ENCODE assay signal across 8 mouse cellular contexts in the genomic region with DNA sequence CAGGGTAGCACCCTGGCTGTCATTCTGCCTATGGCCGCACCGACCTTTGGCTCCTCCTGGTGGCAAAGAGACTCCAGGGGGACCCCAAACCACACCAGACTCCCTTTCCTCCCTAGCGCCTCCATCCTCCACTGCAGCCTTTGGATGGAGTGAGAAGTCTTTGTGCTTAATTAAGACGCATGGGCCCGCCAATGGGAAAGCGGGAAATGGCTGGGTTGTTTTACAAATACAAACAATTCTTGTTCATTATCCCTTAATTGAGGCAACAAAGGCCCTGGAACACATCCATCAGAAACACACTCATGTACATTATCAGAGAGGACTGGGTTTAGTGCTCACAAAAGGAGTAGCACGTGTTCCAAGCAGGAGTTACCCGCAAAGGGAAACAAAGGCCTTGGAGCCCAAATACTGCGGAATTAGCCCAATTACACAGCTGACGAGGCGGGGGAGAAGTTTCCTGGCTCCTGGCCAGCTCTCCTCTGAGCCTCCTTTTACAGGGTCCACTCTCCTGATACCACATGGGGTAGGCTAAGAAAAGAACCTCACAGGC.
DNase-seq lines count a peak whose midpoint lies in the region; ATAC-seq and TF ChIP-seq lines count a peak whose summit lies in the region.

No protein-coding gene starts in this region.

- H3K9ac ChIP-seq in lung, embryonic 14.5 days, result no peak overlapping the region
- H3K9ac ChIP-seq in forebrain, embryonic 11.5 days (ENCODE audit: low read length), result no peak overlapping the region
- no peak overlapping the region for H3K9ac ChIP-seq in hindbrain, postnatal 0 days (replicated peaks; ENCODE audit: low read length)
- H3K9ac ChIP-seq in stomach, postnatal 0 days (ENCODE audit: low read length), result no peak overlapping the region

- DNase-seq in lung, embryonic 14.5 days, result peak; percentile 27
- DNase-seq in lung, postnatal 36 days, result no peak
- peak; percentile 78 for DNase-seq in forebrain, embryonic 11.5 days (ENCODE audit: low spot score)
- DNase-seq in hindbrain, postnatal 0 days (ENCODE audit: low spot score), result peak; percentile 48
- no peak for DNase-seq in stomach, postnatal 0 days (ENCODE audit: low spot score)
- DNase-seq in left cerebral cortex, postnatal 25 days (ENCODE audit: low spot score in 2 of 2), result no peak
- DNase-seq in layer of hippocampus, adult 18-20 months (ENCODE audit: low spot score in 2 of 2), result no peak
- no peak for DNase-seq in cerebellum, adult 18-20 months

- H3K27me3 ChIP-seq in lung, embryonic 14.5 days (ENCODE audit: insufficient read depth, low read length), result no peaks in the 10 kb centered on the region
- H3K27me3 ChIP-seq in forebrain, embryonic 11.5 days (ENCODE audit: control insufficient read depth, insufficient read depth, low read length), result peaks cover 35% of the 10 kb centered on the region
- no peaks in the 10 kb centered on the region for H3K27me3 ChIP-seq in hindbrain, postnatal 0 days (ENCODE audit: insufficient read depth, low read length)
- H3K27me3 ChIP-seq in stomach, postnatal 0 days (ENCODE audit: control insufficient read depth, insufficient read depth, low read length), result no peaks in the 10 kb centered on the region

- no peak overlapping the region for H3K27ac ChIP-seq in lung, embryonic 14.5 days (ENCODE audit: low read depth)
- no peak overlapping the region for H3K27ac ChIP-seq in forebrain, embryonic 11.5 days (ENCODE audit: low read depth, low read length)
- no peak overlapping the region for H3K27ac ChIP-seq in hindbrain, postnatal 0 days
- H3K27ac ChIP-seq in stomach, postnatal 0 days (replicated peaks), result no peak overlapping the region

- no peak overlapping the region for H3K4me3 ChIP-seq in lung, embryonic 14.5 days (ENCODE audit: low read depth, low read length)
- H3K4me3 ChIP-seq in forebrain, embryonic 11.5 days (ENCODE audit: low read depth, low read length), result no peak overlapping the region
- no peak overlapping the region for H3K4me3 ChIP-seq in hindbrain, postnatal 0 days (ENCODE audit: low read length)
- H3K4me3 ChIP-seq in stomach, postnatal 0 days (ENCODE audit: low read depth, low read length), result no peak overlapping the region

- intact Hi-C loops in left cerebral cortex, postnatal 25 days (cut with DNase I), result no loop called here

- no peaks in the 10 kb centered on the region for H3K9me3 ChIP-seq in lung, embryonic 14.5 days (ENCODE audit: low read depth, low read length)
- no peaks in the 10 kb centered on the region for H3K9me3 ChIP-seq in forebrain, embryonic 11.5 days (ENCODE audit: control insufficient read depth, low read length)
- no peaks in the 10 kb centered on the region for H3K9me3 ChIP-seq in hindbrain, postnatal 0 days (ENCODE audit: low read length)
- H3K9me3 ChIP-seq in stomach, postnatal 0 days (ENCODE audit: control insufficient read depth, low read length), result no peaks in the 10 kb centered on the region

- H3K4me1 ChIP-seq in lung, embryonic 14.5 days (ENCODE audit: insufficient read depth), result no peaks in the 10 kb centered on the region
- peaks cover 9% of the 10 kb centered on the region for H3K4me1 ChIP-seq in forebrain, embryonic 11.5 days (replicated peaks; ENCODE audit: control insufficient read depth, insufficient read depth, low read length)
- H3K4me1 ChIP-seq in hindbrain, postnatal 0 days (ENCODE audit: insufficient read depth, low read length), result no peaks in the 10 kb centered on the region
- H3K4me1 ChIP-seq in stomach, postnatal 0 days (replicated peaks; ENCODE audit: control insufficient read depth, insufficient read depth), result no peaks in the 10 kb centered on the region

- TF ChIP-seq EP300 in stomach, postnatal 0 days (optimal IDR thresholded peaks at IDR 0.05), result no peak

- H3K4me2 ChIP-seq in lung, embryonic 14.5 days, result no peak overlapping the region
- H3K4me2 ChIP-seq in forebrain, embryonic 11.5 days (ENCODE audit: low read depth, low read length, severe bottlenecking), result no peak overlapping the region
- H3K4me2 ChIP-seq in hindbrain, postnatal 0 days (ENCODE audit: low read depth, low read length), result no peak overlapping the region
- no peak overlapping the region for H3K4me2 ChIP-seq in stomach, postnatal 0 days (replicated peaks; ENCODE audit: low read depth)

- ATAC-seq in lung, embryonic 14.5 days (ENCODE audit: insufficient read depth), result no peak
- ATAC-seq in forebrain, embryonic 11.5 days (replicated peaks; ENCODE audit: low FRiP score), result peak; percentile 84
- peak; percentile 61; the same call in 1 of the 2 replicates for ATAC-seq in hindbrain, postnatal 0 days
- ATAC-seq in stomach, postnatal 0 days (ENCODE audit: low FRiP score, low TSS enrichment), result no peak

- WGBS in lung, embryonic 14.5 days, result 34% methylated on average over 11 of the region's 11 CpGs
- 15% methylated on average over 11 of the region's 11 CpGs for WGBS in forebrain, embryonic 11.5 days
- 21% methylated on average over 11 of the region's 11 CpGs for WGBS in hindbrain, postnatal 0 days
- WGBS in stomach, postnatal 0 days, result 43% methylated on average over 11 of the region's 11 CpGs

- TF ChIP-seq CTCF in lung, embryonic 14.5 days (IDR thresholded peaks at IDR 0.05; ENCODE audit: low read depth), result peak; percentile 54
- TF ChIP-seq CTCF in hindbrain, postnatal 0 days (IDR thresholded peaks at IDR 0.05; ENCODE audit: low read depth), result peak; percentile 57; the same call in 1 of the 2 replicates
- peak; percentile 42 for TF ChIP-seq CTCF in stomach, postnatal 0 days (IDR thresholded peaks at IDR 0.05; ENCODE audit: low read depth)

- no peaks in the 10 kb centered on the region for H3K36me3 ChIP-seq in lung, embryonic 14.5 days (ENCODE audit: insufficient read depth)
- H3K36me3 ChIP-seq in forebrain, embryonic 11.5 days (ENCODE audit: control insufficient read depth, insufficient read depth, low read length), result no peaks in the 10 kb centered on the region
- no peaks in the 10 kb centered on the region for H3K36me3 ChIP-seq in hindbrain, postnatal 0 days (ENCODE audit: insufficient read depth, low read length)
- no peaks in the 10 kb centered on the region for H3K36me3 ChIP-seq in stomach, postnatal 0 days (ENCODE audit: control insufficient read depth, insufficient read depth, low read length)

Comparison
In these comparisons a context has a peak if more than half of its experiments do, and no peak if none do; other contexts are left out.
1. DNase-seq: peak in lung, embryonic 14.5 days (single experiment), forebrain, embryonic 11.5 days (single experiment) and hindbrain, postnatal 0 days (single experiment); none in lung, postnatal 36 days (single experiment), stomach, postnatal 0 days (single experiment), left cerebral cortex, postnatal 25 days (0 of 2), layer of hippocampus, adult 18-20 months (0 of 2) and cerebellum, adult 18-20 months (0 of 2).
2. ATAC-seq: peak in forebrain, embryonic 11.5 days (single experiment) and hindbrain, postnatal 0 days (single experiment); none in lung, embryonic 14.5 days (single experiment) and stomach, postnatal 0 days (single experiment).
3. Peak in every context shown above with its lines, with median percentiles within 50 percentile points of each other: CTCF ChIP-seq.